Mouse (Mus musculus) kidney, adult 2 months (tissue): ENCODE measurements around the gene Rack1.

Experiments
- CTCF ChIP-seq: fragments of 200-500 bp; conservative IDR thresholded peaks from 2 replicates; pipeline ENCODE4 v1.5.1; 2011; ENCODE audit warnings: low read depth, mild to moderate bottlenecking, control low read depth, low read length, moderate library complexity, mixed read lengths; ENCODE audit not compliant: insufficient read depth, insufficient read length
- POLR2A ChIP-seq: fragments of 200-500 bp; IDR thresholded peaks from one replicate; pipeline ENCODE4 v1.6.1; 2011; ENCODE audit warnings: low read depth, low read length, control low read depth

DNA sequence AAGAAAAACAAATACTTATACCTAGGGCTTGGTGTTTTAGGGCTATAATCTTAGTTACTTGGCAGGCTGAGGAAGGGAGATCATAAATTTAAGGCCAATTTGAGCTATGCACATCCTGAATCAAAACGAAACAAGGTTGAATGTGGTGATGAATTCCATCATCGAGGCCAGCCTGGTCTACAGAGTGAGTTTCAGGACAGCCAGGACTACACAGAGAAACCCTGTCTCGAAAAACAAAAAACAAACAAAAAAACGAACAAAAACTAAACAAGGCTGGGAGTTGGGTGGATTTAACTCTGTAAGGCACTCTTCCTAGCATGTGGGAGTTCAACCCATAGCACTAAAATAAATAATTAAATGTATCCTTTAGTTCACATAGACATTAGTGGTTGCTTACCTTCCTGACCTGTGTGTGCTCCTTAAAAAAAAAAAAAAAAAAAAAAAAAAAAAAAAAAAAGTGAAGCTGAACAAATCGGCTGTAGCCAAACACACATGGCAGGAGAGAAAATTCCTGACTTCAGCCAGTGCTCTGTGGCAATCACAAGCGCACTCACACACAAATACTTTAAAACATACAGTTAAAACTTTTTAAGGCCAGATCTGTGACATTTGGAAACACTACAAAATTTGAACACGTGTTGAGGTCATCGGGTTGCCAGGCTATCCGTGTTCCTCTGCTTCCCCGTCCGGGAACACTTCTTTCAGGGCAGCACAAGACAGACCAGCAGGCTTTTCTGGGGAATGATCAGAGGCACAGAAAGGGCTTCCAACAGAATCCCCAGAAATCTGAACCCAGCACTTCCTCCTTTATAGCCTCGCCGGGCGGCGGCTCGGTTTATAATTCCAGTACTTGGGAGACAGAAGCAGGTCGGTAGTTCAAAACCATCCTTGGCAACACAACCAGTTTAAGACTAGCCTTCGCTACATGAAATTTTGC lies 880 bp upstream of the Rack1 start:
- no peak for TF ChIP-seq CTCF
- TF ChIP-seq POLR2A = no peak
